Mouse (Mus musculus) kidney, adult 2 months (tissue): Measurements from ENCODE around the gene Tm7sf3.

Experiments
- CTCF ChIP-seq: fragments of 200-500 bp; conservative IDR thresholded peaks from 2 replicates; pipeline ENCODE4 v1.5.1; 2011; ENCODE audit warnings: low read depth, mild to moderate bottlenecking, control low read depth, low read length, moderate library complexity, mixed read lengths; ENCODE audit not compliant: insufficient read depth, insufficient read length
- POLR2A ChIP-seq: fragments of 200-500 bp; IDR thresholded peaks from one replicate; pipeline ENCODE4 v1.6.1; 2011; ENCODE audit warnings: low read depth, low read length, control low read depth

DNA sequence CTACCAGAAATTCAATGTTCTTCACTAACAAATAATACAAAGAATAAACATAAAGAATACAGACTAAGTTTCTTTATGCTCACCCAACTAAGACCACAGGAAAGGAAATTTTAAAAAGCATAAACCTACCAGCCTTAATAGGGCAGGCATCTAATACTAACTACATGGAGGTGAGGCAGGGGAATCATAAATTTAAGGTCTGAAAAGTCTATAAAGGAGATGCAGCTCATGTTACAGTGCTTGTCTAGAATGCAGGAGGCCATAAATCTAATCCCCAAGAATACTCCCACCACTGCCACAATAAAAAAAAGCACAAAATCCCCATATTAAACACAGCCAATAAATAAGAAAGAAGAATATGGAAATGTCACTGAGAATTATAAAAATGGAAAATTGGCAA, 70.6 kb downstream of the Tm7sf3 start:
- TF ChIP-seq CTCF, result no peak
- TF ChIP-seq POLR2A, result no peak
